Mouse (Mus musculus) embryonic facial prominence, embryonic 15.5 days (tissue): ENCODE measurements at regions not wholly inside any gene's neighbourhood (a gene's known extent, or its start where the extent isn't known, plus 50 kb on each side); places are given as distances from the start of the nearest gene placed in this dataset.

Experiments
- ATAC-seq: fragments of 200-750 bp; cut with Nextera tagmentation; 2 replicates; pipeline ENCODE4 v1.8.0; 2017; ENCODE audit warnings: low read depth, moderate TSS enrichment; ENCODE audit not compliant: insufficient number of reproducible peaks, low FRiP score, low TSS enrichment
- H3K27ac ChIP-seq: fragments of 300-500 bp; sonication (generic); replicated peaks from 2 replicates; pipeline ENCODE4 v1.5.1; 2015; ENCODE audit warnings: mild to moderate bottlenecking, inconsistent platforms
- H3K27me3 ChIP-seq: fragments of 300-500 bp; sonication (generic); 2 replicates; pipeline ENCODE4 v1.6.1; 2015; ENCODE audit warnings: inconsistent platforms
- H3K36me3 ChIP-seq: fragments of 300-500 bp; sonication (generic); 2 replicates; pipeline ENCODE4 v1.6.1; 2015; ENCODE audit warnings: mild to moderate bottlenecking, inconsistent platforms
- H3K4me1 ChIP-seq: fragments of 300-500 bp; sonication (generic); 2 replicates; pipeline ENCODE4 v1.6.1; 2015; ENCODE audit warnings: inconsistent platforms
- H3K4me2 ChIP-seq: fragments of 300-500 bp; sonication (generic); replicated peaks from 2 replicates; pipeline ENCODE4 v1.6.1; 2015; ENCODE audit warnings: mild to moderate bottlenecking, inconsistent platforms
- H3K4me3 ChIP-seq: fragments of 300-500 bp; sonication (generic); replicated peaks from 2 replicates; pipeline ENCODE4 v1.5.1; 2015; ENCODE audit warnings: mild to moderate bottlenecking, inconsistent platforms
- H3K9ac ChIP-seq: fragments of 300-500 bp; sonication (generic); 2 replicates; pipeline ENCODE4 v1.6.1; 2015; ENCODE audit warnings: inconsistent platforms
- H3K9me3 ChIP-seq: fragments of 300-500 bp; sonication (generic); replicated peaks from 2 replicates; pipeline ENCODE4 v1.6.1; 2016; ENCODE audit warnings: inconsistent platforms
- WGBS: fragments of 180-500 bp; shearing (Covaris S2); methylation state at CpG from one replicate; pipeline ENCODE4 v1.1.7; 2015; 5-methylcytosine and 5-hydroxymethylcytosine counted together

- Histone ChIP-seq H3K9ac (no peak overlapping the region), H3K4me1 (no peaks in the 10 kb centered on the region), H3K4me3 (no peak overlapping the region), H3K27me3 (no peaks in the 10 kb centered on the region), H3K4me2 (no peak overlapping the region), H3K36me3 (no peaks in the 10 kb centered on the region), H3K27ac (no peak overlapping the region), H3K9me3 (no peaks in the 10 kb centered on the region)
- ATAC-seq = no peak
- 35% methylated on average over 1 of the region's 1 CpGs for WGBS
These were observed 426.0 kb downstream of the Tmem161b start for GRCm38 (mm10) chr13:84648056-84648455.

GRCm38 (mm10) chr13:84663967-84664366 is 441.9 kb downstream of the Tmem161b start:
- H3K9me3 ChIP-seq = no peaks in the 10 kb centered on the region
- H3K9ac ChIP-seq = no peak overlapping the region
- ATAC-seq = no peak
- no peaks in the 10 kb centered on the region for H3K4me1 ChIP-seq
- H3K27ac ChIP-seq = no peak overlapping the region
- no peak overlapping the region for H3K4me3 ChIP-seq
- 76% methylated on average over 2 of the region's 2 CpGs for WGBS
- H3K27me3 ChIP-seq = no peaks in the 10 kb centered on the region
- H3K4me2 ChIP-seq = no peak overlapping the region
- H3K36me3 ChIP-seq = no peaks in the 10 kb centered on the region

- Histone ChIP-seq H3K27ac (no peak overlapping the region), H3K4me1 (no peaks in the 10 kb centered on the region), H3K9me3 (no peaks in the 10 kb centered on the region), H3K4me3 (no peak overlapping the region), H3K9ac (no peak overlapping the region), H3K4me2 (no peak overlapping the region), H3K36me3 (no peaks in the 10 kb centered on the region), H3K27me3 (no peaks in the 10 kb centered on the region)
- no peak for ATAC-seq
- 69% methylated on average over 2 of the region's 2 CpGs for WGBS
These were observed 458.9 kb downstream of the Tmem161b start for GRCm38 (mm10) chr13:84680971-84681370.

- Histone ChIP-seq H3K27ac (no peak overlapping the region), H3K9me3 (no peaks in the 10 kb centered on the region), H3K4me2 (no peak overlapping the region), H3K27me3 (no peaks in the 10 kb centered on the region), H3K4me1 (no peaks in the 10 kb centered on the region), H3K4me3 (no peak overlapping the region), H3K9ac (no peak overlapping the region), H3K36me3 (no peaks in the 10 kb centered on the region)
- no peak for ATAC-seq
- 61% methylated on average over 2 of the region's 2 CpGs for WGBS
These were observed 463.8 kb downstream of the Tmem161b start for GRCm38 (mm10) chr13:84685930-84686329.

GRCm38 (mm10) chr13:84693462-84693861 is 471.4 kb downstream of the Tmem161b start:
- Histone ChIP-seq H3K4me3 (no peak overlapping the region), H3K9me3 (no peaks in the 10 kb centered on the region), H3K9ac (no peak overlapping the region), H3K4me2 (no peak overlapping the region), H3K36me3 (no peaks in the 10 kb centered on the region), H3K4me1 (no peaks in the 10 kb centered on the region), H3K27me3 (no peaks in the 10 kb centered on the region), H3K27ac (no peak overlapping the region)
- no peak for ATAC-seq
- WGBS = 79% methylated on average over 2 of the region's 2 CpGs

GRCm38 (mm10) chr13:84698472-84699080 is 476.5 kb downstream of the Tmem161b start:
- no peaks in the 10 kb centered on the region for H3K36me3 ChIP-seq
- 55% methylated on average over 3 of the region's 3 CpGs for WGBS
- ATAC-seq = no peak
- H3K9me3 ChIP-seq = no peaks in the 10 kb centered on the region
- H3K4me3 ChIP-seq = no peak overlapping the region
- no peak overlapping the region for H3K9ac ChIP-seq
- no peak overlapping the region for H3K27ac ChIP-seq
- H3K4me2 ChIP-seq = no peak overlapping the region
- H3K4me1 ChIP-seq = no peaks in the 10 kb centered on the region
- H3K27me3 ChIP-seq = no peaks in the 10 kb centered on the region

GRCm38 (mm10) chr13:84741231-84741630 is 448.0 kb upstream of the Ccnh start:
- WGBS = 80% methylated on average over 4 of the region's 4 CpGs
- H3K36me3 ChIP-seq = no peaks in the 10 kb centered on the region
- H3K27me3 ChIP-seq = no peaks in the 10 kb centered on the region
- no peak overlapping the region for H3K27ac ChIP-seq
- H3K9ac ChIP-seq = no peak overlapping the region
- H3K4me2 ChIP-seq = no peak overlapping the region
- ATAC-seq = no peak
- H3K9me3 ChIP-seq = no peaks in the 10 kb centered on the region
- no peaks in the 10 kb centered on the region for H3K4me1 ChIP-seq
- no peak overlapping the region for H3K4me3 ChIP-seq

- 85% methylated on average over 2 of the region's 2 CpGs for WGBS
- Histone ChIP-seq H3K27ac (no peak overlapping the region), H3K27me3 (no peaks in the 10 kb centered on the region), H3K4me1 (no peaks in the 10 kb centered on the region), H3K4me3 (no peak overlapping the region), H3K9me3 (no peaks in the 10 kb centered on the region), H3K9ac (no peak overlapping the region), H3K4me2 (no peak overlapping the region), H3K36me3 (no peaks in the 10 kb centered on the region)
- no peak for ATAC-seq
These were observed 440.9 kb upstream of the Ccnh start for GRCm38 (mm10) chr13:84748331-84748730.

GRCm38 (mm10) chr13:84749214-84749613 is 440.0 kb upstream of the Ccnh start:
- H3K9me3 ChIP-seq = no peaks in the 10 kb centered on the region
- H3K27me3 ChIP-seq = no peaks in the 10 kb centered on the region
- 94% methylated on average over 1 of the region's 1 CpGs for WGBS

GRCm38 (mm10) chr13:84750136-84750535 is 439.1 kb upstream of the Ccnh start:
- Histone ChIP-seq H3K9me3 (no peaks in the 10 kb centered on the region), H3K4me1 (no peaks in the 10 kb centered on the region), H3K9ac (no peak overlapping the region), H3K27ac (no peak overlapping the region), H3K4me2 (no peak overlapping the region), H3K27me3 (no peaks in the 10 kb centered on the region), H3K36me3 (no peaks in the 10 kb centered on the region), H3K4me3 (no peak overlapping the region)
- ATAC-seq = no peak
- WGBS = 81% methylated on average over 2 of the region's 2 CpGs

More at GRCm38 (mm10) chr13:84749214-84749613, 440.0 kb upstream of the Ccnh start:
- no peaks in the 10 kb centered on the region for H3K36me3 ChIP-seq
- no peaks in the 10 kb centered on the region for H3K4me1 ChIP-seq
- H3K4me3 ChIP-seq = no peak overlapping the region
- ATAC-seq = no peak
- no peak overlapping the region for H3K27ac ChIP-seq
- no peak overlapping the region for H3K9ac ChIP-seq
- H3K4me2 ChIP-seq = no peak overlapping the region

GRCm38 (mm10) chr13:84751576-84752490 is 437.4 kb upstream of the Ccnh start:
- H3K4me1 ChIP-seq = no peaks in the 10 kb centered on the region
- H3K9me3 ChIP-seq = no peaks in the 10 kb centered on the region
- 58% methylated on average over 2 of the region's 2 CpGs for WGBS
- no peak overlapping the region for H3K27ac ChIP-seq
- H3K27me3 ChIP-seq = no peaks in the 10 kb centered on the region
- no peak overlapping the region for H3K4me3 ChIP-seq
- no peak overlapping the region for H3K9ac ChIP-seq
- H3K4me2 ChIP-seq = no peak overlapping the region
- H3K36me3 ChIP-seq = no peaks in the 10 kb centered on the region
- ATAC-seq = no peak

- Histone ChIP-seq H3K4me1 (no peaks in the 10 kb centered on the region), H3K4me2 (no peak overlapping the region), H3K27ac (no peak overlapping the region), H3K36me3 (no peaks in the 10 kb centered on the region), H3K9ac (no peak overlapping the region), H3K27me3 (no peaks in the 10 kb centered on the region), H3K9me3 (no peaks in the 10 kb centered on the region), H3K4me3 (no peak overlapping the region)
- 66% methylated on average over 4 of the region's 4 CpGs for WGBS
- no peak for ATAC-seq
These were observed 436.8 kb upstream of the Ccnh start for GRCm38 (mm10) chr13:84752491-84752820.
